Mouse (Mus musculus) kidney, adult 18-20 months (tissue): ENCODE results near the gene Stk19.
A peak's percentile ranks its signal among the peaks of the same experiment; 100 is the strongest.

Source experiments
- DNase-seq: peaks from one replicate; pipeline ENCODE4 v3.0.0; 2021

Stk19 gene

DNA sequence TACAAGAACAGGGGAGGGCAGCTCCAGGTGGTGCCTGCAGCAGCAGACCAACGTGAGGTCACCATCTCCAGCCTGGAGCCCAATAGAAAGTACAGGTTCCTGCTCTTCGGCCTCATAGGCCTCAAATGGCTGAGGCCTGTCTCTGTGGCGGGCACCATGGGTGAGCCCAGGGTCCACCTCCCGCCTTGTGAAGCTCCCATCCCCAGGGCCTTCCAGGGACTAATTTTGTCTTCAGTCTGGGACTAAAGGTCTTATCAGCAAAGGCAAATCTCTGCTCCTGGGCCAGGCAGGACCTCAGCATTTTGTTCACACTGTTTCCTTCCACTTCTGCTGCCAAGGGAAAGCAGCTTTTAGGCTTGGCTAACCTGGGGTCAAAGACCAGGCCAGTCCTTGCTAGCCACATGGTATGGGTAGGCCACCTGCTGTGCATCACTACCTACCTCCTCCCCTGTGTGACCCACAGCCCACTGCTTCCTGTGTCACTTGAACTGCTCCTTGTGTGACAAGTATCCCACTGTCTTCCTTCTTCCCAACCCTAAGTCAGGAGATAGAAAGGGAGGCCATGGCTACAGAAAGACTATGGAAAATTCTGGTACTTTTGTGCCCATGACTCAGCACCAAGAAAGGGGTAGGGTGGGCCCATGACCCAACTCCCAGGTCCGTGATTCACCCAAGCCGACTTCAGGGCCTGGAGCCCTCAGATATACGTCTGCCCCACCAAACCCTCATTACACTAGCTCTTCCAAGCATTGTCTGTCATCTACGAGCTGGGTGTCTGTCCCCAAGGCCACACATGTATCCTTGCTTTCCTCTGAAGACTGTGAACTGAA lies 40.2 kb downstream of the Stk19 start:
- DNase-seq, result no peak

DNA sequence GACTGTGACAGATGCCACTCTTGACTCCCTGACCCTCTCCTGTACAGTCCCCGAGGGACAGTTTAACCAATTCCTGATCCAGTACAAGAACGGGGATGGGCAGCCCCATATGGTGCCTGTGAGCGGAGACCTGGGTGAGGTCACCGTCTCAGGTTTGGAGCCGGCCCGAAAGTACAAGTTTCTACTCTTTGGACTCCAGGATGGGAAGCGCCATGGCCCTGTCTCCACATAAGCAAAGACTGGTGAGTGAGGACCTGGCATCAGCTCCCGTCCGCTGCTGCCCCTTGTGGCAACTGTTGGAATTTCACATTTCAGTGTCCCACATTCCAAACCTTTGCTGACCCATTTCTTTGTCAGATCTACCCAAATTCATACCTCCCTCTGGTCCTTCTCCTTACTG lies 41.1 kb downstream of the Stk19 start:
- peak; percentile 67 for DNase-seq

DNA sequence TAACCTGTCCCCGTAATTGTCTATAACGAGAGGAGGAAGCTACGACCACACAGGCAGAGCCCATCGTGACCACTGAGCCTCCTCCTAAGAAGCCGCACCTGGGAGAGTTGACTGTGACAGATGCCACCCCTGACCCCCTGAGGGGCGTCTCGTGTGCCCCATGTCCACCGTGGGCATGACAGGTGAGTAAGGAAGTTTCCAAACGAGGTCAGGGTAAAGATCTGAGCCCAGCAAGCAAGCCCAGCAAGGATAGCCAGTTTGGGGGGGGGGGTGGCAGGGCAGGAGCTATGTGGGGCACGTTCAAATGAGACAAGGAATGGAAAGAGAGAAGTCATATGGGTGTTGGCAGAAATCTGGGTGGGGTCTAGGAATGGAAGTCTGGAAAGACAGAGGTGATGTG lies 41.7 kb downstream of the Stk19 start:
- DNase-seq, result no peak

DNA sequence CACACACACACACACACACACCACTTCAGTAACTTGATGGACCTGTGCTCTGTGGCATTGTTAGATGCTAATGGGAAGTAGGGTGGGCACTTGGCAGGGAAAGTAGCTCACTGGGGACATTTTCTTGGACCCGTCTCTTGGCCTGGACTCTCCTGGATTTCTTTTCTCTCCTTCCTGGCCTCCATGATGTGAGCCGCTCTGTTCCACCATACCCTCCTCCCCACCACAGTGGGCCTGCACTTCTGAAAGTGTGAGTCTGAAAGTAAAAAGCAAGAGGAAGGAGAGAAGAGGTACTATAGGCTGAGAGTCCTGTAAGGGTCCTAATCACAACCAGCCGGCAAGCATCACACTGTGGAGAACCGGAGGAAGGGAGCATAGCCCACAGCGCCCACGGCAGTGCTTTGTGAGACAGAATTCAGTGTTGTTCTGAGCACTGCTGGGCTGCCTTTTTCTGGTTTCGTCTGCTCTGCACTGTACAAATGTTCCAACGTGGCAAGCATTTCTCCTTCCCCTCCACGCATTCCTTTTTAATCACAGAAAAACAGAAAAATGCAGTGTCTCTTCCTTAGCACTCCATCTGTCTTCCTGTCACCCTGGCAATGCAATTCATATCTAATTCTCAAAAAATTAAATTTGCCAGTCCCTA lies 58.9 kb downstream of the Stk19 start:
- no peak for DNase-seq
